Mouse (Mus musculus) hindbrain, embryonic 16.5 days (tissue): Measurements from ENCODE around the gene Zfp553. TPM values are rescaled to one million over a fixed set of nuclear protein-coding genes. Genes with fewer than 3 reads are reported as not detected.
"Not testable (repeated sequence)": the region's sequence is repeated elsewhere in the genome, so short reads cannot be mapped to it uniquely, and the experiment has no call there.

Experiments
- ATAC-seq: fragments of 200-750 bp; cut with Nextera tagmentation; 2 replicates; pipeline ENCODE4 v1.8.0; 2017; ENCODE audit warnings: moderate TSS enrichment, moderate library complexity
- H3K27ac ChIP-seq: fragments of 300-500 bp; sonication (generic); 2 replicates; pipeline ENCODE4 v1.5.1; 2014; ENCODE audit warnings: low read depth, mild to moderate bottlenecking, control low read depth, low read length, moderate library complexity
- H3K27me3 ChIP-seq: fragments of 300-500 bp; sonication (generic); replicated peaks from 2 replicates; pipeline ENCODE4 v1.6.1; 2014; ENCODE audit warnings: low read length; ENCODE audit not compliant: control insufficient read depth, insufficient read depth
- H3K36me3 ChIP-seq: fragments of 300-500 bp; sonication (generic); 2 replicates; pipeline ENCODE4 v1.6.1; 2014; ENCODE audit warnings: mild to moderate bottlenecking, low read length, moderate library complexity, mixed read lengths; ENCODE audit not compliant: control insufficient read depth, insufficient read depth
- H3K4me1 ChIP-seq: fragments of 300-500 bp; sonication (generic); 2 replicates; pipeline ENCODE4 v1.6.1; 2014; ENCODE audit warnings: low read depth, low read length; ENCODE audit not compliant: control insufficient read depth, insufficient read depth
- H3K4me2 ChIP-seq: fragments of 300-500 bp; sonication (generic); 2 replicates; pipeline ENCODE4 v1.6.1; 2014; ENCODE audit warnings: mild to moderate bottlenecking, low read length, control low read depth, moderate library complexity
- H3K4me3 ChIP-seq: fragments of 300-500 bp; sonication (generic); 2 replicates; pipeline ENCODE4 v1.5.1; 2014; ENCODE audit warnings: mild to moderate bottlenecking, low read length, control low read depth, moderate library complexity
- H3K9ac ChIP-seq: fragments of 300-500 bp; sonication (generic); 2 replicates; pipeline ENCODE4 v1.6.1; 2014; ENCODE audit warnings: low read depth, mild to moderate bottlenecking, control low read depth, low read length, moderate library complexity
- H3K9me3 ChIP-seq: fragments of 300-500 bp; sonication (generic); 2 replicates; pipeline ENCODE4 v1.6.1; 2014; ENCODE audit warnings: mild to moderate bottlenecking, low read length, moderate library complexity; ENCODE audit not compliant: control insufficient read depth
- WGBS: fragments of 180-500 bp; shearing (Covaris S2); extraction: QIAGEN DNeasy Blood & Tissue Kit; methylation state at CpG from one replicate; pipeline ENCODE4 v1.1.7; 2014; 5-methylcytosine and 5-hydroxymethylcytosine counted together
- polyA plus RNA-seq: library from polyadenylated mRNA; unstranded; fragments of >200 nt; fragmentation: Nextera tagmentation; extraction: Ambion mirVana; gene quantifications from 2 replicates; pipeline ENCODE4 v1.2.1, GENCODE M21; 2015

The Zfp553 gene
- polyA plus RNA-seq, 1 experiment from 2014 or later: 42.7 TPM

DNA sequence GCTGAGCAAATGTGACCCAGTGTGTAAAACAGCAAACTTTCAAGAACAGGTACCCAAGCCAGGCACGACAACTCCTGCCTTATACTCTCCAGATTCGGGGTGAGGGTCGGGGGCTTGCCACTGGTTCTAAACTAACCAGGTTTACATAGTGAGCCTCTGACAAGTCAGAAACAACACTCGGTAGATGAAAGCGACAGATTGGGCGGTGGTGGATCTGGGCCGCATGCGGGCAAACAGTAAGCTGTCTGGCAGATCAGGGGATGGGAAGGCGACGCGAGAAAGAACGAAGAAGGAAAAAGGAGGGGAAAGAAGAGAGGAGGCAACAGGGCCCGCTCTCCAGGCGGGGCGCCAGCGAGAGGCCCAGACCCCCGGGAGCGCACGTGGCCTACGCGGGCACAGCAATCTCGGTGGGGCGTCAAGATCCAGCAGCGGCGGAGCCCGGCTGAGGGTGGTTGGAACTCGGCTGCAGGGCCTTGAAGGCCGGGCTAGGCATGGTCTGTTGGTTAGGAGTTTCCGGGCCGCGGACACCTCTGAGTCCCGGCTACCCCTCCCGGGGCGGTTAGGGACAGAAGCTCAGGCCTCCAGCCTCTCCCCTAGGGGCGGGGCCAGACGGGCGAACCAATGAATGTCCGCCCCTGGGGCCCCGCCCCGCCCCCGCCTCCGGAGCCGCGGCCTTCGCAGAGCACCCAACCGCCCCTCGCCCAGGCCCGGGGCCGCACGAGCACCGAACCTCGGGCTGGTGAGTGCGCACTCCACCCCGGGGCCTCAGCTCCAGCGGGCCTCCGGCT lies 11.2 kb downstream of the Zfp553 start, which contains the start of gene Zfp771:
Gene Zfp771, plus strand, starts transcription at position 405 of the 788 bp plus-strand sequence.
- Histone ChIP-seq H3K36me3 (no peaks in the 10 kb centered on the region; the same call in 1 of the 2 replicates), H3K9me3 (no peaks in the 10 kb centered on the region), H3K4me1 (peaks cover 17% of the 10 kb centered on the region), H3K27ac (peak within 1 kb of the TSS; percentile 88), H3K4me3 (peak within 1 kb of the TSS; percentile 93), H3K27me3 (no peaks in the 10 kb centered on the region), H3K9ac (peak within 1 kb of the TSS; percentile 98), H3K4me2 (peak within 1 kb of the TSS; percentile 94)
- peak; percentile 96 for ATAC-seq
- WGBS: under 1% methylated on average over 44 of the region's 56 CpGs

DNA sequence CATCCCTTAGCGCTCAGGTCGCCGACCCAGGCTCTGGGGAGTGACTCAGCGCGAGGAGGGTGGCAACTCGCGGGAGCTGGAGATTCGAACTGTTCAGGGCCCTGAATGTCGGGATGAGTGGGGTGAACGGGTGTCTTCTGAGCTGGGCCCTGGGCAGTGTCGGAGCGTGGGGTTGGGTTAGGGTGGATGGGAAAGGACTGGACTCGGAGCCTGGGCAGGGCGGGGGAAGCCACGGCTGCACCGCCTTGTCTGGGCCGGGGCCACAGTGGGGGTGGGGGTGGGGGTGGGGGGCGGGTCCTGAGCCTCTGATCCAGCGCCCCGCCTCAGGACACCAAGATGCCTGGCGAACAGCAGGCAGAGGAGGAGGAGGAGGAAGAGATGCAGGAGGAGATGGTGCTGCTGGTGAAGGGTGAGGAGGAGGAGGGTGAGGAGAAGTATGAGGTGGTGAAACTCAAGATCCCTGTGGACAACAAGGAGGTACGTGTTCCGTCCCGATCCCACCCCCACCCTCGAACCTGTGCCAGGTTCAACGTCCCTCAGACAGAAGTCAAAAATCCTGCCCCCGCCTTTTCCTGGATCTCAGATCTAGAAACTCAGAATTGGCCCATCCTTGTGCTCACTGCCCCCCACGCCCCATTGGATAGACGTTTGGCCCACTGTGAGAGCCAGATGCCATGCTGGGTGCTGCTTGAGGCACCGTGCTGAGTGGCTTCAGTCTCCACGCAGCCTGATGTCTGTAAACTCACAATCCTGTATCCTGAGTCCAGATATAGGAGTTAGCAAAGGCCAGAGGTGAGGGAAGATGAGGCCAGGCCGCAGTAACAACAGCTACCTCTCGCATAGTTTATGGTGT lies 12.0 kb downstream of the Zfp553 start:
- peak overlapping the region; percentile 98 for H3K9ac ChIP-seq
- no peaks in the 10 kb centered on the region for H3K9me3 ChIP-seq
- H3K4me2 ChIP-seq: peak overlapping the region; percentile 94
- H3K36me3 ChIP-seq: peaks cover 4% of the 10 kb centered on the region; the same call in 1 of the 2 replicates
- peak; percentile 75 for ATAC-seq
- peaks cover 17% of the 10 kb centered on the region for H3K4me1 ChIP-seq
- no peaks in the 10 kb centered on the region for H3K27me3 ChIP-seq
- 14% methylated on average over 25 of the region's 33 CpGs for WGBS
- H3K27ac ChIP-seq: peak overlapping the region; percentile 88
- peak overlapping the region; percentile 93 for H3K4me3 ChIP-seq

DNA sequence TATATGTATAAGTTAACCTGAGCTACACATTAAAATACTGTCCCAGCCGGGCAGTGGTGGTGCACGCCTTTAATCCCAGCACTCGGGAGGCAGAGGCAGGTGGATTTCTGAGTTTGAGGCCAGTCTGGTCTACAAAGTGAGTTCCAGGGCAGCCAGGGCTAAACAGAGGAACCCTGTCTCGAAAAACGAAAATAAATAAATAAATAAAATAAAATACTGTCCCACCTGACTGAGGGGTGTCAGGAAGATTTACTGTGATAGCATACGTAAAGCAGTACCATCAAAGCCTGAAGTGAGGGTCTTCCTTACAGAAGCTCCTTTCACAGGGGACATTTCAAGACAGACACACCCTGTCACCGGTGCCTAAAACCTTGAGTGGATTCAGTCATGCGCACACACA lies 17.6 kb downstream of the Zfp553 start:
- H3K36me3 ChIP-seq, H3K9me3 ChIP-seq, H3K4me3 ChIP-seq, H3K27ac ChIP-seq, H3K4me2 ChIP-seq, H3K27me3 ChIP-seq, H3K9ac ChIP-seq, ATAC-seq: not testable (repeated sequence)
- H3K4me1 ChIP-seq: peaks cover 18% of the 10 kb centered on the region
- 94% methylated on average over 8 of the region's 8 CpGs for whole genome bisulfite sequencing

- H3K4me3 ChIP-seq: no peak overlapping the region
- H3K9me3 ChIP-seq: no peaks in the 10 kb centered on the region
- 93% methylated on average over 2 of the region's 2 CpGs for WGBS
- H3K27me3 ChIP-seq: no peaks in the 10 kb centered on the region
- H3K36me3 ChIP-seq: peaks cover 7% of the 10 kb centered on the region; the same call in 1 of the 2 replicates
- H3K4me2 ChIP-seq: no peak overlapping the region
- H3K9ac ChIP-seq: no peak overlapping the region
- peaks cover 7% of the 10 kb centered on the region for H3K4me1 ChIP-seq
- no peak overlapping the region for H3K27ac ChIP-seq
- ATAC-seq: no peak
These were observed 19.6 kb downstream of the Zfp553 start for GRCm38 (mm10) chr7:127252414-127252813.

DNA sequence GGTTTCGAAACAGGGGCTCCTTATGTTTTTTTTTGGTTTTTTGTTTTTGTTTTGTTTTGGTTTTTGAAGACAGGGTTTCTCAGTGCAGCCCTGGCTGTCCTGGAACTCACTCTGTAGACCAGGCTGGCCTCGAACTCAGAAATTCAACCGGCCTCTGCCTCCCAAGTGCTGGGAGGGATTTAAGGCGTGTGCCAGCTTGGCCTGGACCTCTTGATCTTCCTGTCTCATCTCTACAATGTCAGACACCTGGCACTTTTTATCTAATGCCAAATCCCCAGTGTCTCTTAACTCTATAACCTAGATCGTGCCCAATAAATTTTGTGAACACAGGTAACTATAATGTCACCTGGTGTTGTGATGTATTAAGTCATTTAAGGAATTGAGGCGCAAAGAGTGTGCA lies 20.5 kb downstream of the Zfp553 start:
- H3K4me2 ChIP-seq: peak overlapping the region; percentile 97
- peaks cover 7% of the 10 kb centered on the region for H3K4me1 ChIP-seq
- H3K27me3 ChIP-seq: no peaks in the 10 kb centered on the region
- peak overlapping the region; percentile 87 for H3K9ac ChIP-seq
- peak overlapping the region; percentile 95 for H3K27ac ChIP-seq
- no peak for ATAC-seq
- 78% methylated on average over 6 of the region's 6 CpGs for WGBS
- no peaks in the 10 kb centered on the region for H3K9me3 ChIP-seq
- H3K36me3 ChIP-seq: peaks cover 7% of the 10 kb centered on the region; the same call in 1 of the 2 replicates
- H3K4me3 ChIP-seq: peak overlapping the region; percentile 67

- Histone ChIP-seq H3K9me3 (no peaks in the 10 kb centered on the region), H3K36me3 (peaks cover 7% of the 10 kb centered on the region; the same call in 1 of the 2 replicates), H3K27ac (peak overlapping the region; percentile 95), H3K9ac (peak overlapping the region; percentile 87), H3K4me1 (peaks cover 7% of the 10 kb centered on the region), H3K4me2 (peak overlapping the region; percentile 97), H3K27me3 (no peaks in the 10 kb centered on the region), H3K4me3 (peak overlapping the region; percentile 67)
- under 1% methylated on average over 136 of the region's 136 CpGs for WGBS
- ATAC-seq: peak; percentile 97
These were observed 21.2 kb downstream of the Zfp553 start for GRCm38 (mm10) chr7:127253821-127254769.

DNA sequence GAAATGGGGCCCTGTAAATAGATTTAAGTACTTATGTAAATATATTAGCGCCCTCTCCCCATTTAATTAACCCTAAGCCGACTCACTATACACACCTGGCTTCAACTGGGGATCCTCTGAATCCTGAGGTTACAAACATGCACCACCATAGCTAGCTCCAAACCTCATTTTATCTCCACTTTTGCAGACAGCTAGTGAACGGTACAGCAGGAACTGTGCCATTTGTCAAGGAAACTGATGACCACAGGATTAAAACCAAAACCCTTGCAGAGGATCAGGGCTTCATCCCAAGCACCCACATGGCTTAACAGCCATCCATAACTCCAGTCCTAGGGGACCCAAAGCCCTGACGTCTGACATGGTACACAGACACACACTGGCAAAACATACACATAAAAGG lies 22.1 kb downstream of the Zfp553 start:
- Histone ChIP-seq H3K27ac (peak overlapping the region; percentile 95), H3K9ac (peak overlapping the region; percentile 87), H3K4me2 (peak overlapping the region; percentile 97), H3K36me3 (peaks cover 2% of the 10 kb centered on the region; the same call in 1 of the 2 replicates), H3K9me3 (no peaks in the 10 kb centered on the region), H3K27me3 (no peaks in the 10 kb centered on the region), H3K4me1 (peaks cover 10% of the 10 kb centered on the region), H3K4me3 (peak overlapping the region; percentile 67)
- 25% methylated on average over 4 of the region's 4 CpGs for WGBS
- no peak for ATAC-seq

DNA sequence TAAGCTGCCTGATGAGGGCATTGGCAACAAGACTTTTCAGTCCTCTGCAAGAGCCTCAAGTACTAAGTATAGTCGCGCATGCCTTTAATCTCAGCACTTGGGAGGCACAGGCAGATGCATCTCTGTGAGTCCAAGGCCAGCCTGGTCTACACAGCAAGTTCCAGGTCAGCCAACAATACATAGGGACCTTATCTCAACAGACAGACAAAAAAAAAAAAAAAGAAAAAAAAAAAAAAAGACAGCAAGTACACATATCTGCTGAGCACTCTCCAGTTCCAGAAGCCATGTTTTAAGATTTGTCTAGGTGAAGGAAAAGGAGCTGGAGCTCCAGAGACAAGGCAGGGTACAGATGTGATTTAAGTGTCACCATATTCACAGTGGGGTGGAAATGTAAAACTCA lies 23.1 kb downstream of the Zfp553 start:
- WGBS: 90% methylated on average over 2 of the region's 2 CpGs
- Histone ChIP-seq H3K27me3 (no peaks in the 10 kb centered on the region), H3K9ac (no peak overlapping the region), H3K9me3 (no peaks in the 10 kb centered on the region), H3K36me3 (no peaks in the 10 kb centered on the region), H3K4me2 (no peak overlapping the region), H3K4me1 (peaks cover 13% of the 10 kb centered on the region), H3K27ac (no peak overlapping the region), H3K4me3 (no peak overlapping the region)
- ATAC-seq: no peak
